Mouse (Mus musculus) megakaryocyte-erythroid progenitor cell, adult 5-6 weeks (primary cell): ENCODE data around the gene 4833423E24Rik. TPM values are rescaled to one million over a fixed set of nuclear protein-coding genes. Genes with fewer than 3 reads are reported as not detected.
A peak's percentile ranks its signal among the peaks of the same experiment; 100 is the strongest.

Experiments used
- ATAC-seq: replicated peaks from 2 replicates; pipeline ENCODE4 v1.8.0; 2016; ENCODE audit warnings: mild to moderate bottlenecking, inconsistent platforms; ENCODE audit not compliant: severe bottlenecking, poor library complexity, low FRiP score, low TSS enrichment
- total RNA-seq, 2 experiments: library from RNA; stranded (forward) in 1 of 2; stranded (reverse) in 1 of 2; fragments of 200-1000, 215-1000 nt in 1 of 2; fragments of >200 nt in 1 of 2; fragmentation: Nextera tagmentation in 1 of 2; gene quantifications; 2 replicates each; pipeline ENCODE4 v1.2.3; 2014 to 2017

The 4833423E24Rik gene
- total RNA-seq (2014; fragmentation: Nextera tagmentation), result not detected in 2 replicates
- not detected in 2 replicates for total RNA-seq (2017)

DNA sequence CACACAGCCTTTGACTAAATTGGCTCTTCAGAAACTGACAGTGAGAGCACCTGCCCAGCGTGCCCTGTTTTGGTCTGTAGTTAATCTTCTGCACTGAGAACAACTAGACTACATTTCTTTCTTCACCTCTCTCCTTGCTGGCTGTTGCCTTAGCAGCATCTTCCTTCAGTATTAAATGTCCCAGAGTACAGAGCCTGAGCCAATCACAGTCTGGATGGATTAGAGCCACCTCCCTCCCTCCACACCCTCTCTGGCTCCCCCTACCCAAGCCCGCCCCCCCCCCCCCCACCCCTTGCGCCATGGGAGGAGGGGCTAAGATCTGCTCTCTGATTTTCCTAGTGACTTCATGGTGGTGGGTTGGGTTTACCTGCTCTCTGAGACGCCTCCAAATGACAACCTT, at the start of gene 4833423E24Rik:
Gene 4833423E24Rik, minus strand, starts transcription at position 146 of the 400 bp plus-strand sequence.
- ATAC-seq, result no peak

DNA sequence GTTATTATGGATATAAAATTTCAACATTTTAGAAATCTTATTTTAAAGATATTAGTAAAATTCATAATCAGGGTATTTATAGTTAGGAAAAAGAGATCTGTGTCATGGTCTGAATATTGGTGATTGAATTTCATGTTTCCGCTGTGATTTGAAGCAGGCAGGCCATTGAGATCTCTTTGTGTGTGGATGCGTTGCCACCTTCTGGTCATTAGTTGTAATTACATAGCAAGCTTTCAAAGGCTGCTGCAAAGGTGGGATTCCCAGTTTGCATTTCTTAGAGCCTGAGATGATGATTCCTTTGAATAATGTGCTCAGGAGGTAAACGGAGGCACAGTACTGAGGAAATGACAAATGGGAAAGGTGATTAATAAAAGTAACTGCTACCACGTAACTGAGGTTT, 42.4 kb upstream of the 4833423E24Rik start:
- ATAC-seq, result peak; percentile 70

DNA sequence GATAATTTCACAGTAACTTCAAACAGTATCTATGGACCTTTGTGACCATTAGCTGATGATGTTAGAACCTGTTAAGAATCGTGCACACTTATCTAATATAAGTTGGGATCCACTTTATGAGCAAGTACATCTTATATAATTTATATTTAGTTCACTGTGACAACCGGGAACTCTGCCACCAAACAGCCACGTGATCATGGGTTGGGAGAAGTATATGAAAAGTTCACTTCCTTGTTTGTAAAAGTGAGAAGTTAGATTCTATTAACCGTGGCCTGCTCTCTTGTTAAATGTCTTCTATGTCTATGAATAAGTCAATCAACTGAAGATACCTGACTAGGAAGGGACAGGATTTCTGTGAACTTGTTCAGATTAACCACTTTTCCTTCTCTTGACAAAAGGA, 41.4 kb upstream of the 4833423E24Rik start:
- no peak for ATAC-seq

DNA sequence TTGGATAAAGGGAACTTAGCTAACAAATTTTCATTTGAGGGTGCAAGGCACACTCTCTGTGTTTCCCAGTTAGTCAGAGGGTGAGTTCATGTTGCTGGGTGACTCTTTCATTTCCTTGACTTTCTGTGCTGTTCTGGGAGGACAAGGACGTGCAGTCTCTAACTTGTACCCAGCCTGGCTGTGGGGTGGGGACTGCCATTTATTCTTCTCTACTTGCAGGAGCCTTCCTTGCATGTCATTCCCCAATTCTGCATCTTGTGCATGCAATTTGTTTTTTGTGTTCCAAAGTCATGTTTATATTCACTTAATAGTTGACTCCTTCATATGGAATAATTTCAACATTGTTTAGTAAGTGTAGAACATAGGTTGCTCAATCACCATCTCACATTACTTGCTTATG, 36.0 kb upstream of the 4833423E24Rik start:
- ATAC-seq, result no peak

DNA sequence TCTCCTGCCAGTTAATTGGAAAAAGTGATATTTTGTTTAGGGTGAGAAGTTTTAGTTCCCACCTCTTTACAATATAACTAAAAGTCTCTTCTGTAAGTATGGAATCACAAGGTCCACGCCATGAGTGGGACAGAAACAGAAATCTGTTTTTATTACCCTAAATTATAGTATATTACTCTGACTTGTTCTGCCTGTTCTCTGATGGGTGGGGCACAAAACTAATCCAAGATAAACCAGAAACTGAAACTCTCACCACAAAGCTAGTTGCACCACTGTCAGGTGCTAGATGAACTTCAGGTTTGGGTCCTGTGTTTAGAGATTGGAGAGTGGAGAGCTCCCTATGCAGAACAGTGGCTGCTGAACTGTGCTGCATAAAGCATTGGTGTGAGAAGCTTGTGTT, 15.1 kb upstream of the 4833423E24Rik start:
- no peak for ATAC-seq

DNA sequence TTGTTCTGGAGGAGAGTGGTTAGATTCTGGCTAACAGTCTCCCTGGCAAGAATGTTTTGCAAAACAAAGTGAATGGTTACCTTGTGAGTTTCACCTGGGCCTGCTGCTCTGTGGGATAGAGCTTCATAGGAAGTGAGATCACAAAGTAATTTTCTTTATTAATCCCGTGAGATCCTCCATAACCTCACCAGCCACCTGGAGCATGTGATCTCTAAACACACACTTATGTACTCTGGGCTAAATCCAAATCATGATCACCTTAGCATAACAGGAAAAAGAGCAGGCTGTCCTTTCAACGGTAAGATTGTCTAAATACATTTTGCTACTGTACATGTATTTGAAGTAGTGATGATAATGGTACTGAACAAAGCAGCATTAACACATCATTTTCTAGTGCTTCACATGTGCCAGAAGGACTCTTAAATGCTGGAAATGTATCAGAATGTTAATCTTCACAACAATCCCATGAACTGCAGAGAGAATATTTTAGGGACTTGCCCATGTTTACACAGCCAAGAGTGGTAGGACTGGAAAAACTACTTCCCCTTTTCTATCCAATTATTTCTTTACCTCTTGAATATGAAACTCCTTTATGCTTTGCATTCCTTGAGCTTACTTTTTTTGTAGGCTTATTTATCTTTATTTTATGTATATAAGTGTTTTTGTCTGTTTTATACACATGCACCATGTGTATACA, 13.4 kb upstream of the 4833423E24Rik start:
- ATAC-seq, result no peak

DNA sequence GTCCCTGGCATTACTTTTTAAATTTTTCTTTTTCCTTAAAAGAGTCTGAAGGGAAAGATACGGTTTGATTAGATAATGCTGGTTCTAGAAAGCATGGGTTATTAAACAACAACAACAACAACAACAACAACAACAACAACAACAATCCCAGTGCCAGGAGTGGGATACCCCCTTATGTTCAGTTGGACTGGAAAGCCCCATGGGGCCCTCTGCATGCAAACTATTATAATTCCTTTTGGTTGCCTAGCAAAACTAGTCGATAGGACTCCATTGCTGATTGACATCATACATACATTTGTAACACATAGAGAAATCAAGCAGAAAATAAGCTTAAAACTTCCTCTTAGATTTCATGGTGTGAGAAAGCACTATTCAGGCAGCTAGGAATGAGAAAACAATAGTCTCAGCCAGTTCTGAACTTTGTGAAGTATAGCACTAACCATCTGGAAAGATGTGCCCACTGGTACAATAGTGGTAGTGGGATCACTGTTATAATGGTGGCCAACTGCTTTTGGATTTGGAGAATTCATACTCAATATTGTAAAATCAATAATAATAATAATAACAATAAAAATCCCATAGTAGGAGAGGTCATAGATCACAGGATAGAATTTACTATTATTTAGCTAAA, 4.2 kb upstream of the 4833423E24Rik start:
- ATAC-seq, result no peak

DNA sequence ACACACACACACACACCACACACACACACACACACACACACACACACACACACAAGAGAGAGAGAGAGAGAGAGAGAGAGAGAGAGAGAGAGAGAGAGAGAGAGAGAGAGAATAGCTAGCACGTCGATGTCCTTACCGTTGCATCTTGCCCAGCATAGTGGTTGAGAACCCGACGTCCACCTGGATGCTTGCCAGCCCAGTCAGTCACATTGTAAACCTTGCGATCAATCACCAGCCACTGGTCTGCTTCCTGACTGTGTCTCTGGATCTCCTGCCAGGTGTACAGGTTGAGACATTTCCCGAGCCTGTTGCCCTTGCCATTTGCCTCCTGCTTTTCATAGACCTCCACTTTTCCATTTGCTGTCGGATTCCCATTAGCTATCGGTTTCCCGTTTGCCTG, 532 bp downstream of the 4833423E24Rik start:
- no peak for ATAC-seq

DNA sequence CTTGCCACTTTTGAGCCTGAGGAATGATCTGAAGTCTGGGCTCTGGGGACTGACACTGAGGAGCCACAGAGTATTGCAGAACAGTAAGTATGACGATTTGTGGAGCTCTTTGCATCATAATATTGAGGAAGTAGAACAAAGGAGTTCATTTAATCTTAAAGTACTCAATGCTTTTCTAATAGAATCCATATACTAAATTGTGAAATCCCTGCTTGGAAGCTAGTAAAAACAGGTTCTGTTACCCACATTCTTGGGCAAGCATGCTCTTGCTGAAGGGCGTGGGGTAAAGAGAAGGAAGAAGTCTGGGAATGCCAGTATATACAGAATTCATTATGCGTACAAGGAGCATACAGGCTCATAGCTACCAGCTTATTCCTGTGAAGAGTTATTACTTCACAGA, 8.4 kb downstream of the 4833423E24Rik start:
- ATAC-seq, result no peak

DNA sequence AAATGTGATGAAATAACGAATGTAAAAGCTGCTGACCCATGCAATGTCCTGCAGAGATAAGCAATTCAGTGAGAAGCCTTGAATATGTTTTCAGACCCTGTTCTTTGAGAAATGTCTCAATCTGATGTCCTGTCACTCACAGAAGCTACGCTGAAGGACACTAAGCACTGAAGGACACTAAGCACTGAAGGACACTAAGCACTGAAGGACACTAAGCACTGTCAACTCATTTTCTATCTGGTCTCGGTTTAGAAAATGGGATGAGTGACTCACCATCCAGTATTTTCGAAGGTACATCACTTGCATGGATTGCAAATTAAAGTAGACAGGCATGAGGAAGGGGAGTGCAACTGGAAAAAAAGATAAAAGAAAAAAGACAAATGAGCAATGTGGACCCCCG, 28.4 kb downstream of the 4833423E24Rik start:
- ATAC-seq, result no peak

DNA sequence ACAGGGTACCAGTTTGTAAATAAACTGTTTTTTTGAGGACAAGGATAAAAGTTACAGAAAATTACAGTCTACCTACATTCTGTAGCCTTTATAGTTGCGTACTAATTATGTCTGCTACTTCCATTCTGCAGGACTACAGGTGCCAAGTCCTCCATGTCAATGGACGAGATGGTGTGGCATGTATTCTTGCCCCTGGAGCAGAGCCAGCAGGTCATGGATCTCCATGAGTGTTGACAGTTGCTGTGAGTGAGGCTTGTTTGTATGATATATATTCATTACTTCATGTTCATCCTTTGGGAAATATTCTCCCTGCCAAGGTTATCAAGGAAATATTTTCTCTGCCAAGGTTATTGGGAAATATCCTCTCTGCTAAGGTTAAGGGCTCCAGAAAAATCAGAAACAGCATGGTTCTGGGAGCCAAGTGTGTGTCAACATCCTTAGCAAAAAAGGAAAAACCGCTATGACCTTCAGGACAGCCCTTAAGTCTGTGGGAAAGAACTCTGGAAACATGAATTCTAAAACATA, 52.0 kb downstream of the 4833423E24Rik start:
- ATAC-seq, result no peak

DNA sequence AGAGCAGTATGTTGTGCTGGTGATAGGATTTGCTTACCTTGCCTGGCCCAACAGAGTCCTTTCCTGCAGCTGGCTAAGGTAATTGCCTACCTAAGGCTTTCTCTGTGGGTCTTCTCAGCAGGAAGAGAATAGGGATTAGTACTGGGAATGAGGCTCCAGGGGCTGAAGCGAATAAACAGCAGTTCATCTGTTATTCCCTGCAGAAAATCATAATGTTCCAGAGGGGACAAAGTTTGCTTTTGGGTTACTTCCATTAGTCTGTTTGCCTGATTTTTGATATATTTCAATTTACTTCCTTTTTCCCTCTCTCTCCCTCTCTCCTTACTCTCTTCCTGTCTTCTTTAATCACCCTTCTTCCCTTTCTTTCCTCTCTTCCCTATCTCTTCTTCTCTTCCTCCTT, 75.3 kb downstream of the 4833423E24Rik start, which contains the start of gene Olfr995:
Gene Olfr995, minus strand, starts transcription at position 101 of the 400 bp plus-strand sequence.
- ATAC-seq, result no peak

DNA sequence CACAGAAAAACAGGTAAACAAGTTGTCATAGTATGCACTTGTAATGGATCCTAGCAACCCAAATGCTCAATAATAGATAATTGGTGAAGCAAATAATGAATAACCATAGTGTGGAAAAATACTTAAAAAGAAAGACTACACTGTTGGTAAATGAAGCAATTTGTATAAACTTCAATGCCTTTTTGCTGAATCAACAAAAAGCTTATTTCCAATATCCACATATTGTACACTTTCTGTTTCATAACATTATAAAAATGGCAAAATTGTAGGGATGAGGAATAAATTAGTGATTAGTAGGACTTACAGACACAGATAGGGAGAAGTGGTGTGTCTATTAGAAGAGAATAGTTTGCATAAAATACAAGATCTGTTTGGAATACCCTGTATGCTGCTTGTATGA, 76.3 kb downstream of the 4833423E24Rik start:
- no peak for ATAC-seq

DNA sequence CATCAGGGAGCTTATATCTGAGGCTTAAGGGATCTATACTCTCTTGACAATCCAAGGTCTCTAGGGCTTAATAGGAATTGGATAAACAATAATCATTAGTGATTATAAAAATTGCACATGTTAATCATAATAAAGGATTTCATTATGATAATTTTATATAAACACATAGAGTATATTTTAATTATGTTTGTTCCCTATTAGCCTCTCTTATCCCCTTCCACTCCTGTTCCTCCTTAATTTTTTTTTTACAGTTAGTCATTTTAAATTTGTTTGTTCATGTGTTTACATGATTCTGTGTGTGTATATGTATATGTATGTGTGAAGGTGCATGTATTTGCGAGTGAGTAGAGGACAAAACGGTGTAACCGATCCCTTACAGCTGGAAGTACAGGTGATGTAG, 82.5 kb downstream of the 4833423E24Rik start, which contains the start of gene Olfr994:
Gene Olfr994, minus strand, starts transcription at position 101 of the 400 bp plus-strand sequence.
- ATAC-seq, result no peak

Other genes starting within 250 kb of the 4833423E24Rik start
- gene Olfr987, start 179.7 kb downstream of the 4833423E24Rik start, total RNA-seq (2014; fragmentation: Nextera tagmentation), result not detected in 2 replicates
- gene Olfr987, start 179.7 kb downstream of the 4833423E24Rik start, total RNA-seq (2017), result not detected in 2 replicates
- gene Olfr988, start 155.8 kb downstream of the 4833423E24Rik start, total RNA-seq (2014; fragmentation: Nextera tagmentation), result not detected in 2 replicates
- not detected in 2 replicates for gene Olfr988, start 155.8 kb downstream of the 4833423E24Rik start, total RNA-seq (2017)
- not detected in 2 replicates for gene Olfr992, start 109.6 kb downstream of the 4833423E24Rik start, total RNA-seq (2014; fragmentation: Nextera tagmentation)
- gene Olfr992, start 109.6 kb downstream of the 4833423E24Rik start, total RNA-seq (2017), result not detected in 2 replicates
- not detected in 2 replicates for gene Olfr993, start 104.1 kb downstream of the 4833423E24Rik start, total RNA-seq (2014; fragmentation: Nextera tagmentation)
- not detected in 2 replicates for gene Olfr993, start 104.1 kb downstream of the 4833423E24Rik start, total RNA-seq (2017)
- not detected in 2 replicates for gene Olfr994, start 82.6 kb downstream of the 4833423E24Rik start, total RNA-seq (2014; fragmentation: Nextera tagmentation)
- not detected in 2 replicates for gene Olfr994, start 82.6 kb downstream of the 4833423E24Rik start, total RNA-seq (2017)
- not detected in 2 replicates for gene Olfr995, start 75.4 kb downstream of the 4833423E24Rik start, total RNA-seq (2014; fragmentation: Nextera tagmentation)
- gene Olfr995, start 75.4 kb downstream of the 4833423E24Rik start, total RNA-seq (2017), result not detected in 2 replicates
- not detected in 2 replicates for gene Olfr996, start 60.2 kb upstream of the 4833423E24Rik start, total RNA-seq (2014; fragmentation: Nextera tagmentation)
- gene Olfr996, start 60.2 kb upstream of the 4833423E24Rik start, total RNA-seq (2017), result not detected in 2 replicates
- gene Olfr998, start 69.9 kb upstream of the 4833423E24Rik start, total RNA-seq (2014; fragmentation: Nextera tagmentation), result not detected in 2 replicates
- gene Olfr998, start 69.9 kb upstream of the 4833423E24Rik start, total RNA-seq (2017), result not detected in 2 replicates
- gene Olfr1000, start 92.9 kb upstream of the 4833423E24Rik start, total RNA-seq (2014; fragmentation: Nextera tagmentation), result not detected in 2 replicates
- not detected in 2 replicates for gene Olfr1000, start 92.9 kb upstream of the 4833423E24Rik start, total RNA-seq (2017)
- gene Olfr1002, start 131.7 kb upstream of the 4833423E24Rik start, total RNA-seq (2014; fragmentation: Nextera tagmentation), result not detected in 2 replicates
- gene Olfr1002, start 131.7 kb upstream of the 4833423E24Rik start, total RNA-seq (2017), result not detected in 2 replicates
- gene Olfr154, start 145.4 kb upstream of the 4833423E24Rik start, total RNA-seq (2014; fragmentation: Nextera tagmentation), result not detected in 2 replicates
- gene Olfr154, start 145.4 kb upstream of the 4833423E24Rik start, total RNA-seq (2017), result not detected in 2 replicates
- not detected in 2 replicates for gene Olfr1006, start 159.7 kb upstream of the 4833423E24Rik start, total RNA-seq (2014; fragmentation: Nextera tagmentation)
- gene Olfr1006, start 159.7 kb upstream of the 4833423E24Rik start, total RNA-seq (2017), result not detected in 2 replicates
- not detected in 2 replicates for gene Olfr1008, start 170.4 kb upstream of the 4833423E24Rik start, total RNA-seq (2014; fragmentation: Nextera tagmentation)
- not detected in 2 replicates for gene Olfr1008, start 170.4 kb upstream of the 4833423E24Rik start, total RNA-seq (2017)
- not detected in 2 replicates for gene Olfr1009, start 196.4 kb upstream of the 4833423E24Rik start, total RNA-seq (2014; fragmentation: Nextera tagmentation)
- gene Olfr1009, start 196.4 kb upstream of the 4833423E24Rik start, total RNA-seq (2017), result not detected in 2 replicates
- gene Olfr1012, start 243.7 kb upstream of the 4833423E24Rik start, total RNA-seq (2014; fragmentation: Nextera tagmentation), result not detected in 2 replicates
- gene Olfr1012, start 243.7 kb upstream of the 4833423E24Rik start, total RNA-seq (2017), result not detected in 2 replicates
- gene Olfr1013, start 248.1 kb upstream of the 4833423E24Rik start, total RNA-seq (2014; fragmentation: Nextera tagmentation), result not detected in 2 replicates
- gene Olfr1013, start 248.1 kb upstream of the 4833423E24Rik start, total RNA-seq (2017), result not detected in 2 replicates